Mouse (Mus musculus) adrenal gland, postnatal 0 days (tissue): ENCODE measurements around the gene Acap1. TPM values are rescaled to one million over a fixed set of nuclear protein-coding genes. Genes with fewer than 3 reads are reported as not detected.

ENCODE experiments used
- microRNA-seq: library from miRNA; unstranded; fragments of <30 nt; microRNA quantifications from one replicate; pipeline ENCODE4, GENCODE M21; 2016; ENCODE audit warnings: borderline replicate concordance; ENCODE audit not compliant: insufficient number of aligned reads
- polyA plus RNA-seq: library from polyadenylated mRNA; unstranded; fragments of >200 nt; fragmentation: Nextera tagmentation; extraction: Ambion mirVana; gene quantifications from 2 replicates; pipeline ENCODE4 v1.2.1, GENCODE M21; 2015

Gene Acap1
- polyA plus RNA-seq, result 0.73 and 0.76 TPM in 2 replicates

DNA sequence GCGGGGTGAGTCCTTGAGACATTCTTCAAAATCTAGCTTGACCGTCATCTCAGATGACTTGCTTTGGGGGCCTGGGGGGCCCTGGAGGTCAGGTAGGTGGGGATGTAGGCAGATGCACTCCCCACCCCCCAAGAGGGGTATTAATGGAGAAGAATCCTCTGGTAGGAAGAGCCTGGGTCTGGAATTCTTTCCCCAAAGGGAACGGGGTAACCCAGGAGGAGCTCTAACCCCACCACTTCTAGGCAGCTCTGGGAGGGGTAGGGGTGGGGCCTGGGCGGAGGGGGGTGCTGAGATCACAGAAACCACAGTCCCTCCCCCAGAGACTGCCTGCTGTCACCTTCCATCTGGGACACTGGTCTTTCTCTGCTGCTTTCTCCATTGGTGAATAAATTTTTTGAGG is at the start of gene Acap1:
Gene Acap1, minus strand, starts transcription at position 249 of the 400 bp plus-strand sequence.

DNA sequence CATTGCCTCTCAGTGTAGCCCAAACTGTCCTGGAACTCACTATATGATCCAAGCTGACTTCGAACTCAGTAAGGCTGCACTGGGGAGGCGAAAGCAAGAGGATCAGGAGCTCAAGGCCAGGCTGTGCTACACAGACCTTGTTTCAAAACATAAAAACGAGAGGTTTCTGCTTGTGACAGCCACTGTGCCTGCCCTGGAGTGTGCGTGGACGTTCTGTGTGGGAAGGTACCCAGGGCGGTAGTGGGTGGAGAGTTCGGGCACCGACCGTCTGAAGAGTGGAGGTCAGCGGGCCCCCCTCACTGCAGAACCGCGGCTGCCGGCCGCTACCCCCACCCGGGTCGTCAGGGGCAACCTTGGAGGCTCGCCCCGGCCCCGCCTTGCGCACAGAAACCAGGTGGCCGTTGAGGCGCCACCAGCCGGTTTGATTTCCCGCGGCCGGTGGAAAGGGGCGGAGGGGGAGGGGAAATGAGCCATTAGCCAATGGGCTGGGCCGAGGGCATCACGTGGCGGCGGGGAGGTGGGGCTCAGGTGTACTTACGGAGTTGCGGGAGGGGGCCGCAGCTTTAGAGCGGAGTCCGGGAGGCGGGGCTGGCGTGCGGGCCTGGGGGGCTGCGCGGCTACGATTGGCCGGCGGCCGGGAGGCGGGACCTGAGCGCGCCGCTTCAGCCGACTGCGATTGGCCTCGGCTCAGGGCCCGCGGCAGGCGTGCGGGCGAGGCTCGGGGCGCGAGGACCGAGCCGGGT is 40.0 kb upstream of the Acap1 start, which contains the start of gene Ybx2:
Gene Ybx2, plus strand, starts transcription at position 660 of the 743 bp plus-strand sequence.

DNA sequence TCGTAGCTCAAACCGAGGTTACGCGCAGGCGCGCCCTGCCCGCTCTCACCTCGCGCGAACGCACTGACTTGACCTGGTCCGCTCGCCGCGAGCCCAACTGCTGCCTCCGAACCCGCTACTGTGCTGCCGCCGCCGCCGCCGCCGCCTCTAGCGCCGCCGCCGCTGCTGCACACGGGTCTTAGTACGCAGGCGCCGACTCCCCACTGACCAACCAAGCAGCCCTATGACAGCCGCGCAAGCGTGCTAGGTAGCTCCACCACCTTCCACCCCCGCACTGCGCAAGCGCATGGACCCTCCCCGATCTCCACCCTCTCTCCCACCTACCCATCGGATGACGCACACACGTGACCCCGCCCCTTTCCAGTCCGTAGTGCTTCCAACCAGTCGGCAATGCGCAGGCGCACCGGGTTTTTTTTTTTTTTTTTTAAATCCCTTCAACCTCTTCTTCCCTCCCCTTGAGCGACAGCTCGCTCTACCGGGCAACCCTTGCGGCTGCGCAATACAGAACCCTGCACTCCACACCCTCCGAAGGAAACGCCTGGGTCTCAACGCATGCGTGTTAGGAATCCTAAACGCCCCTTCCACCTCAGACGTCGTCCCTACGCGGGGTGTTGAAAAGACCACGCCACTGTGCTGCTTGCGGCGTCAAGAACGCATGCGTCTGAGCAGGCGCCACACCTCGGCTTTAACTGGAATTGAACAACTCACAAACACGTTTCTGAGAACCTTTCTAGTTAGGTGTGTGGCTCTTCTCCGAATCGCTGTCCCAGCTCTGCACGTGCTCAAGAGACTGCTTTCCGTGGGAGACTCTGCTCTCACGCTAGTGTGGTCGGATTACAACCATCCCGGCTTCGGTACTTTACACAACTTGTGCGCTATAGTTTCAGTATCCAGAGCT is 26.0 kb upstream of the Acap1 start, which contains the start of gene Eif5a:
Gene Eif5a, minus strand, starts transcription at position 845 of the 898 bp plus-strand sequence.

DNA sequence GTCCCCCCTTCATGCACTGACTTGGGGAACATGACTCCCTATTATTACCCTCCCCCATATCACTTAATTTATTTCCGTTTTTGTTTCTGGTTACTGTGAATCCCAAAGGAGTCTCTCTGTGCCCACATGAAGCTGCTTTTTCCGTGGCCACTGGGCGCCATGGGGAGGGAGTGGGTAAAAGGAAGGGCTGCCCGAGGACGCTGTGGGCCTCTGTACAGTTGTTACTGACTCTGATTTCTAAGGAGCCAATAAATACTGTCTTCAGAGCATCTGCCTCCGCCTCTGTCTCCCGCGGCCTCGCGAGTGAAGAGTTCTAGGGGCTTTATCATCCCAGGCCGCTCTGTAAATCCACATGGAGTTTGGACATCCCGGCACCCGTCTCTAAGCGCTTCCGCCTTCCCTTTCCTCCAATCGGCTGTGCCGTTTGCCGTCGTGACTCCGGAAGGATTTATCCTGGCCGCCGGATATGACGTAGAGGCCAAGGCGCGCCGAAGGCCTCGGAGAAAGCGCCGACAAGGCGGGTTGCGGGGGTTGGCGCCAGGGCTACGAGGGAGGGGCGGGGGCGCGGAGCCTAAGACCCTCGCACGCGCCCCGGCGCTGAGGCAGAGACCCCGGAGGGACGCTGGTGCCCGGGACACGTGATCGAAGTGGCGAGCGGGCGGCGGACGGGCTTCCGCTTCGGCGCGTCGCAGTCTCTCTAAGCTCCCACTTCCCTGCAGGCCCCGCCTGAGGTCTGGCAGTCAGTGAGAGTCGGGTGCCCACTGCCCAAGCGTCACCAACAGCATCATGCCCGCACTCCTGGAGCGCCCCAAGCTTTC is 18.4 kb upstream of the Acap1 start, which contains the start of gene Gps2:
Gene Gps2, plus strand, starts transcription at position 335 of the 818 bp plus-strand sequence.

DNA sequence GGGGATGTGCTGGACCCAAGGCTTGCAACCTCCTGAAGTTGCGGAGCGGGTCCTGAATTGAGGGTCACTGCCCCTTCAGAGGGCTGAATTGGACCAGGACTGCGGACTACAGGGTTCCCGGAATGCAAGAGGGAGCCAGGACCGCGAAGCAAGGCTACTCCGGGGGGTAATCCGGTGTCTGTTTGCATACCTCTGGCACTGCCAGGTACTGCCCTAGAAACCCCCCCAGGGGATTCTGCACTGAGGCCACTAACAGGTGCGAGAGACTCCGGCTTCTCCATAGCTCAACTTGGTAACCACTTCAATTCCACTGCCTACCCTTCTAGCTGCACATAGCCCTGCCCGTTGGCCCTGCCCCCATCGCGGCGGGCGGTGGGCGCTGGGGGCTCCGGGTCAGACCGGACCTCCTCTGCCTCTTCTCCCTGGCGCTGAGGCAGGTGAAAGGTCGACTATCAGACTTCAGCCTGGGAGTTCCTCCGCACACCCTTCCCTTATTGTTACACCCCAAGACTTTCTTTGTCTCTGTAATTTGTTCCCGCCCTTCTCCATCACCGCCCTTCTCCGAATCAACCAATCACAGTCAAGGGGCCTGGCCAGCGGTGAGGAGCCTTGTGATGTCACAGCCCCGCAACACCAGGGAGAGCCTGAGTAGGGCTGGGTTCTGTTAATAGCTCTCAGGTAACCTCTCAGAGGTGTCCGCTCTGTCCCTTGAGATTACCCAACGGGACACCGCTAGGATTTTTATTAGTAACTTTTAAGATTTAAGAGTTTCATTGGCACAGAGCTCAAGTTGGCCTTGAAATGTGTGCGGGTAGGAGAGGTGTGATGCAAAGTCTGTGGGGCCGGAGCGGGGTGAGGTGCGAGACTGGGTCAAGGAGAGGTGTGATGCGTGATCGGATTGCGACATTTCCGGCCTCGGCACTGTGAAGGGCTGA is 5.4 kb upstream of the Acap1 start, which contains the start of the genes 2810408A11Rik and Neurl4:
Gene 2810408A11Rik, minus strand, starts transcription at position 517 of the 935 bp plus-strand sequence.
Gene Neurl4, plus strand, starts transcription at position 602 of the 935 bp plus-strand sequence.

DNA sequence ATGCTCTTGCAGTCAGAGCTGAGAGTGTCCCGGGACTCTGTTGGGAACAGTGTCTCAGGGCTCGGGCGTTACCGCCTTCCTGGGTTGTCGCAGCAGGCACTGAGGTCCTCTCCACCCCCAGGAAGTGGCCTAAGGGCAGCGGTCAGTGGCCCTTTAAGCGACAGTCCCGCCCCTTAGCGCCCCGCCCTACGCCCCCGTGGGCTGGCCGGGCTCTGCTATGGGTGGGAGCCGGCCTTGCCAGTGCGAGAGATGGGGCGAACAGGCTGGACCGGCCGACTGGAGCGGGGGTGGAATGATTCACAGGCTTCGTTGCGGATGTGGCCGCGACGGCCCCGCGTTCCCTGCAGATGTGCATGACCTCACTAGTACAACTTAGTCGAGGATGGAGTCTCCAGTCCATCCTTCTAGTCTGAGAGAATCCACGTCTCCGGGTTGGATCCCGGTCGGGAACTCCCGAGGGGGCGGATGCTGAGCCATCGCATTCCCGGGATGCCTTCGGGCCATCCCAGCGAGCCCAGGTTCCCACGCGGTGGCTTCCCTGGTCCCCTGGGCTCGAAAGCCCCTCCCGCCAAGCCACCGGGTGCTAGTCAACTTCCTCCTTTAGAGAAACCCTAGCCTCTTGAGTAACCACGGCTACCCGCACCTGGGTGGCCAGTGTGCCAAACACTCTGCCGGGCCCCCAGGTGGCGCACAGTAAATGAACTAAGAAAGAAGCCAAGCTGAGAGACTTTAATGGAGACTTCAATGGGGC is 14.3 kb downstream of the Acap1 start, which contains the start of gene Kctd11:
Gene Kctd11, minus strand, starts transcription at position 554 of the 751 bp plus-strand sequence.

DNA sequence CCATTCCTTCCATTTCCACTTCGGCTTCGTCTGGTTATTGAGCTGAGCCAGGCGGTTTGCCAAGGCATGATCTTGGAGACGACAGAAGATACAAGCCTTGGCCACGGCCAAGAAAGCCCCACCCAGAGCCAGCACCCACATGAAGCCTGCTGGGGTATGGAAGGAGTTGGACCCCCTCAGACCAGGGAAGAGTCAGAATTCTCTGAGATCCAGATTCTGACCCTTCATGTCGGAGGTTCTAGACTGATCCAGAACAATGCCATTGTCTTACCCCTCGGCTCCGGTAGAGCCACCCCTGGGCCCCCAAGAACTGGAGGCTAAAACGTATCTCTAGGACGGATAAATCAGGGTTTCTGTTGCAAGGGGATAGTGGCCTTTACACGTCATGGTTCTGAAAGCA is 17.5 kb downstream of the Acap1 start, which contains the start of gene Tmem95:
Gene Tmem95, minus strand, starts transcription at position 141 of the 400 bp plus-strand sequence.

DNA sequence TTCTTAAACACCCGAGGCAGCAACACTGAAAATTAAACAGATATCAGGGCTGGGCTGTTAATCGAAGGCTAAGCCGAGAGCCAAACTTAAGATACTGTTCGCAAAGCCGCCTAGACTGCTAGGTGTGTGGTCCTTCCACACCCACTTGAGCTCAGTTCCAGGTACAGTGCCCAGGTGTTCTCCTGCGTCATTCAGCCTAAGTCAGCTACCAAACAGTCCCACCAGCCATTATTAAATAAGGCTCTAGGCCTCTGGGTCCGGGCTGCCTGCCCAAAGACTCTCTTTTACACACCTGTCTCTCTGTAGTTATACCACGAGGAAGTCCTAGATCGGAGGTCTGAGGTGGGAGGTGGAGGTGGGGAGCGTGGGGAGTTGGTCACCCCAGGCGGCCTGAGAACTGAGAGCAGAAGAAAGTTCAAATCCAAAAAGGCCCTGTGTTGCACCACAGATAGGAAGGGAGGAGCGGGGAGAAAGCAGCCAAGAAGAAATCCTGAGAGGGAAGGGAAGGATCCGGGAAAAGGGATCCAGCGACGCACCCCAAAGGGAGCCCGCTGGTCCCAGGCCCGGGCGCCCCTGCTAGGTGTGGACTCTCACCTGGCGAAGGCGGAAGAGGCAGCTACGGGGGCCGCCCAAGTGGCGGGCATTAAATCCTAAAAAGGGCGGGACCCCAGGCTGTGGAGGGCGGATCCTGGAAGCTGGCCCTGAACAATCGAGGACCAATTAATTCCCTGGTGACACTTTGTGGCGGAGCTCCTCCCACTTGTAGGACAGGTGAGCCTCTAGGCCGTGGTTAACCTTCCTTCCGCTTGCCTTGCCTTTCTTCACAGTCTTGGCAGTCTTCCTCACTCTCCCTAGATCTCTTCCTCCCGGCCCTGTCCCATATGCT is 37.0 kb downstream of the Acap1 start, which contains the start of gene Tnk1:
Gene Tnk1, minus strand, starts transcription at position 618 of the 886 bp plus-strand sequence.

DNA sequence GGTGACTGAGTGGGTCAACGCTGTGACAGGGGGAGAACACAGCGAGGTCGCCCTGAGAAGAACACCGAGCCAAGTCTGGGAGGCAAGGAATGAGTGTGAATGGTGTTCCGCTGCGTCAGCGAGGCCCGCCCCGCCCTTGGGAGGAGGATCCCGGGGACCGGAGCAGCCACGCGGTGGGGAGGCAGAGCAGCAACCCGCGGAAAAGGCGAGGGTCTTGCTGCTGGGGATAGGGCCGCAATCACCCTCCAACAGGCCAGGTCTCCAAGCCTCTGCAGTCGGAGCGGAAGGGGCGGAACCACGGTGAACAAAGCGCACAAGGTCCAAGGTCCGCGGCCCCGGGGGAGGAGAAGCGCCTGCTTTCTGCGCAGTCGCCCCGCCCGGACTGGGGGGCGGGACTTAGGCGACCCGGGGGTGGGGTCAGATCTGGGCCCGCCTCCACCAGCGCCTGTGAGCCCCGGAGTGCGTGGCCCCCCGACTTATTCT is 49.1 kb downstream of the Acap1 start, which contains the start of gene Plscr3:
Gene Plscr3, plus strand, starts transcription at position 179 of the 483 bp plus-strand sequence.

DNA sequence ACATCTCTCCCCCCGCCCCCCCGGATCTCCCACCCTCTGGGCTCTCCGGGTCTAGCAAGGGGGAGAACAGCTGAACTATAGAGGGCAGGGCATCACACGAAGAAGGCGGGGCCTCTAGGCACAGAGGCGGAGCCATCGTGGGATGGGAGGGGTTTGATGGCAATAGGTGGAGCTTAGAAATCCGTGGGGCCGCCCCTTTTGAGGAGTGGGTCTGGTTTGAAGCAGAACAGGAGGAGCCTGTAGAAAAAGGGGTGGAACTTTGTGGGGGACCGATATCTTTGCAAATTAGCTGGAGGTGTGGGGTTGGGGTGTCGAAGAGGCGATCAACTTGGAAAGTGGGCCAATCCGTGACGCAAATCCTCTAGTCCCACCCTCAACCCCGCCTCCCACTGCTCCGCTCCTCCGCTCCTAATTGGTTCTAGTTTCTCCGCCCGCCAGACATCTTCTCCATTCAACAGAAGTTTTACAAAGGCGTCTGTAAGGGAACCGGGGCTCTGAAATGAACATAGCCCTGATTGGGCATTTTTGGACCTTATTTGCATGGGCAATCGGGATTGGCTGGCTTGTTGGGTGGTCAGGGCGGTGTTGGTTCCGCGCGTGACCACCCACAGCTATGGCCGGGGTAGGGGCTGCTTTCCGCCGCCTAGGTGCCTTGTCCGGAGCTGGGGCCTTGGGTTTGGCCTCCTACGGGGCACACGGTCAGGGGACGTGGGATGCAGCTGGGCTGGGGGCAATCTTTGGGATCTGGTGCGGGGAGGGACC is 57.2 kb downstream of the Acap1 start, which contains the start of gene Tmem256:
Gene Tmem256, plus strand, starts transcription at position 563 of the 762 bp plus-strand sequence.

DNA sequence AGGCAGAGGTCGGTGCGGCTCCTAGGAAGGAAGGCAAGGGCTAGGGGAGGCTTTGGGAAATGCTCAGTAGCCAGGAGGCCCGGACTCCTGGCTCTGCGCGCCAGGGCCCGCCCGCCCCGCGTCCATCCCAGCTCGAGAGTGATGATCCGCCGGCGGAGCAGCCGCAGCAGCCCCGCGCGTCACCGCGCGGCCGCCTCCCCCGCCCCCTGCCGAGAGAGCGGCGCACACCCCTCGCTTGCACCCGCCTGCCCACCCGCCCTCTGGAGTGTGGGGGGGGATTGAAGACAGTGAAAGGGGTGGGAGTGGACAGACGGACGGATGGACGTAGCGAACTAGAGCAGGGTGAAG is 57.8 kb downstream of the Acap1 start, which contains the start of gene Nlgn2:
Gene Nlgn2, minus strand, starts transcription at position 181 of the 348 bp plus-strand sequence.

Small RNAs within 50 kb of the gene (microRNA-seq; reads per million reads assigned to microRNA genes)
- gene Mir6924, result not detected

Other genes with a start within 250 kb of the Acap1 start
- gene Sox15, start 240.2 kb downstream of the Acap1 start, polyA plus RNA-seq, result not detected in 2 replicates
- 75.5 and 97.1 TPM in 2 replicates for gene Mpdu1, start 232.9 kb downstream of the Acap1 start, polyA plus RNA-seq
- 34.5 TPM in 2 replicates for gene Cd68, start 229.4 kb downstream of the Acap1 start, polyA plus RNA-seq
- 393 and 466 TPM in 2 replicates for gene Eif4a1, start 223.1 kb downstream of the Acap1 start, polyA plus RNA-seq
- gene Senp3, start 213.5 kb downstream of the Acap1 start, polyA plus RNA-seq, result 46.6 and 53.5 TPM in 2 replicates
- 0.80 TPM in 2 replicates for gene Tnfsf13, start 209.8 kb downstream of the Acap1 start, polyA plus RNA-seq
- gene Tnfsf12, start 199.7 kb downstream of the Acap1 start, polyA plus RNA-seq, result 17.7 and 26.1 TPM in 2 replicates
- gene Tnfsfm13, start 199.4 kb downstream of the Acap1 start, polyA plus RNA-seq, result 9.2 and 12.7 TPM in 2 replicates
- 18.7 and 21.8 TPM in 2 replicates for gene Polr2a, start 136.9 kb downstream of the Acap1 start, polyA plus RNA-seq
- 0.22 TPM in 1 of 2 replicates, not detected in the other for gene Slc35g3, start 133.6 kb downstream of the Acap1 start, polyA plus RNA-seq
- 3.7 and 4.4 TPM in 2 replicates for gene Zbtb4, start 129.6 kb downstream of the Acap1 start, polyA plus RNA-seq
- gene Chrnb1, start 99.6 kb downstream of the Acap1 start, polyA plus RNA-seq, result 1.9 and 2.8 TPM in 2 replicates
- 0.91 and 0.92 TPM in 2 replicates for gene Fgf11, start 93.7 kb downstream of the Acap1 start, polyA plus RNA-seq
- gene Tmem102, start 89.9 kb downstream of the Acap1 start, polyA plus RNA-seq, result 1.4 and 1.8 TPM in 2 replicates
- gene Gm39566, start 80.2 kb downstream of the Acap1 start, polyA plus RNA-seq, result not detected in 2 replicates
- gene Spem2, start 77.1 kb downstream of the Acap1 start, polyA plus RNA-seq, result not detected in 2 replicates
- gene Spem1, start 73.4 kb downstream of the Acap1 start, polyA plus RNA-seq, result not detected in 2 replicates
- 3.1 and 4.3 TPM in 2 replicates for gene Nlgn2, start 57.8 kb downstream of the Acap1 start, polyA plus RNA-seq
- gene Tmem256, start 57.0 kb downstream of the Acap1 start, polyA plus RNA-seq, result 479 and 845 TPM in 2 replicates
- gene Plscr3, start 49.2 kb downstream of the Acap1 start, polyA plus RNA-seq, result 74.4 and 74.8 TPM in 2 replicates
- 0.19 and 0.47 TPM in 2 replicates for gene Tnk1, start 36.8 kb downstream of the Acap1 start, polyA plus RNA-seq
- gene Tmem95, start 17.5 kb downstream of the Acap1 start, polyA plus RNA-seq, result not detected in 2 replicates
- 4.1 and 5.2 TPM in 2 replicates for gene Kctd11, start 14.1 kb downstream of the Acap1 start, polyA plus RNA-seq
- 4.3 TPM in 2 replicates for gene 2810408A11Rik, start 5.4 kb upstream of the Acap1 start, polyA plus RNA-seq
- 3.7 and 4.1 TPM in 2 replicates for gene Neurl4, start 5.5 kb upstream of the Acap1 start, polyA plus RNA-seq
- gene Gps2, start 18.3 kb upstream of the Acap1 start, polyA plus RNA-seq, result 48.8 and 63.0 TPM in 2 replicates
- gene Eif5a, start 26.4 kb upstream of the Acap1 start, polyA plus RNA-seq, result 749 and 924 TPM in 2 replicates
- gene Ybx2, start 40.3 kb upstream of the Acap1 start, polyA plus RNA-seq, result 0.27 and 0.40 TPM in 2 replicates
- 5.2 and 7.1 TPM in 2 replicates for gene Slc2a4, start 52.6 kb upstream of the Acap1 start, polyA plus RNA-seq
- 4.0 and 8.7 TPM in 2 replicates for gene Cldn7, start 69.2 kb upstream of the Acap1 start, polyA plus RNA-seq
- 17.2 and 21.6 TPM in 2 replicates for gene Ctdnep1, start 85.6 kb upstream of the Acap1 start, polyA plus RNA-seq
- 104 and 109 TPM in 2 replicates for gene Elp5, start 87.0 kb upstream of the Acap1 start, polyA plus RNA-seq
- 665 and 705 TPM in 2 replicates for gene Gabarap, start 95.6 kb upstream of the Acap1 start, polyA plus RNA-seq
- gene Phf23, start 100.2 kb upstream of the Acap1 start, polyA plus RNA-seq, result 39.5 and 47.3 TPM in 2 replicates
- gene Dvl2, start 105.1 kb upstream of the Acap1 start, polyA plus RNA-seq, result 14.5 and 17.4 TPM in 2 replicates
- gene Acadvl, start 119.9 kb upstream of the Acap1 start, polyA plus RNA-seq, result 103 and 150 TPM in 2 replicates
- gene Dlg4, start 121.4 kb upstream of the Acap1 start, polyA plus RNA-seq, result 5.0 and 5.4 TPM in 2 replicates
- gene Asgr1, start 158.5 kb upstream of the Acap1 start, polyA plus RNA-seq, result 10.5 and 12.1 TPM in 2 replicates
- gene Asgr2, start 197.1 kb upstream of the Acap1 start, polyA plus RNA-seq, result 1.3 TPM in 2 replicates
- gene Mgl2, start 234.8 kb upstream of the Acap1 start, polyA plus RNA-seq, result 0.61 and 0.99 TPM in 2 replicates